Mouse (Mus musculus) spleen, adult 2 months (tissue): ENCODE data around the gene Ap5b1.

Source experiments
- CTCF ChIP-seq: fragments of 200-500 bp; IDR thresholded peaks from 2 replicates; pipeline ENCODE4 v1.5.1; 2011; ENCODE audit warnings: mild to moderate bottlenecking, inconsistent platforms; ENCODE audit not compliant: insufficient read depth, insufficient read length, insufficient replicate concordance; ENCODE audit errors: extremely low read depth
- POLR2A ChIP-seq: fragments of 200-500 bp; IDR thresholded peaks from 2 replicates; pipeline ENCODE4 v1.6.1; 2011; ENCODE audit warnings: low read depth, low read length, inconsistent platforms

DNA sequence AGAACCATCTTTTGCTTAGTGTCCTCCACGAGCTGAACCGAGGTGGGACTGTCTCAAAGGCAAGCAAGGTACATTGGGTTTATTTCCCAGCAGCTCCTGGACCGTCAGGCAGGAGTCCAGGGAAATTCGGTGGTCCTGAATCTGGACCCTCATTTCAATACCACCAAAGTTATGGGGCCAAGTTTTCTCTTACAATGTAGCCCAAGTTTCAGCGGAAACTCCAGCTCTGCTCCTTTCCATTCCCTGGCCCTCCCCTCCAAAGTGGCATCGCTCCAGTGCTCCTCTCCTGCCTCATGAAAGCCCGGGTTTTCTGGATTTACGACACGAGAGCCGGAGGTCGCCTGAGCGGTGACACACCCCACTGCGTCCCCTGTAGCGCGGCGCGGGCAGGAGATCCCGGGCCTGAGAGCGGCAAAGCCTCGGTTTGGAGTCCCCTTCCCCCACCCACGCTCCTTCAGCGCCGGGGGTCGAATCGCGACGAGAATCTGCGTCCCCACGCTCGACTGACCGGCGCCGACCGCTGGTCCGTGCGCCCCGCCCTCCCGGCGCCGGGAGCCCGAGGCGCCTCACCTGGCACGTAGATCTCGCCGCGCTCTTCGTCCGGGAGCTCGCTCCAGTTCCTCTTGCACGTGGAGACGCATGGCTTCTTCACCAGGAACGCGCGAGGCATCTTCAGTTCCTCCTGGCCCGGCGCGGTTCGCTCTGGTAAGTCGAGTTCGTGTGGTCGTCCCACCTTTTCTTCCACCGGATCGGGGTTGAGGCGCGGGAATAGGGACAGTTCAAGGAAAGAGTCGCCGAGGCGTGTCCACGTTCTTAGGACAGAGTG lies 8.0 kb upstream of the Ap5b1 start:
- no peak for TF ChIP-seq CTCF
- TF ChIP-seq POLR2A = no peak
